Mouse (Mus musculus): ENCODE measurements around the gene Dpf2. TPM values are rescaled to one million over a fixed set of nuclear protein-coding genes. Genes with fewer than 3 reads are reported as not detected.

The Dpf2 gene
- polyA plus RNA-seq, 1 experiment from 2014 or later, result 162 TPM

- H3K36me3 ChIP-seq (ENCODE audit: insufficient read depth), result peaks cover 68% of the 10 kb centered on the region
- H3K4me2 ChIP-seq, result no peak overlapping the region
- H3K9ac ChIP-seq, result no peak overlapping the region
- no peak overlapping the region for H3K27ac ChIP-seq (ENCODE audit: low read depth)
- H3K9me3 ChIP-seq (ENCODE audit: low read depth, low read length), result no peaks in the 10 kb centered on the region
- DNase-seq (no peak), ATAC-seq (ENCODE audit: insufficient read depth) (no peak)
- peaks cover 21% of the 10 kb centered on the region for H3K4me1 ChIP-seq (ENCODE audit: insufficient read depth)
- WGBS, result 93% methylated on average over 15 of the region's 15 CpGs
- no peak overlapping the region for H3K4me3 ChIP-seq (ENCODE audit: low read depth, low read length)
- TF ChIP-seq CTCF (IDR thresholded peaks at IDR 0.05; ENCODE audit: low read depth), result no peak
- no peaks in the 10 kb centered on the region for H3K27me3 ChIP-seq (ENCODE audit: insufficient read depth, low read length)
Observed at GRCm38 (mm10) chr19:5943404-5943803, 30.6 kb upstream of the Dpf2 start.

- TF ChIP-seq CTCF (IDR thresholded peaks at IDR 0.05; ENCODE audit: low read depth), result no peak
- no peak for DNase-seq
- Histone ChIP-seq H3K27me3 (ENCODE audit: insufficient read depth, low read length) (no peaks in the 10 kb centered on the region), H3K36me3 (ENCODE audit: insufficient read depth) (peaks cover 60% of the 10 kb centered on the region), H3K9me3 (ENCODE audit: low read depth, low read length) (no peaks in the 10 kb centered on the region), H3K27ac (ENCODE audit: low read depth) (no peak overlapping the region), H3K4me3 (ENCODE audit: low read depth, low read length) (no peak overlapping the region), H3K9ac (no peak overlapping the region), H3K4me1 (ENCODE audit: insufficient read depth) (peaks cover 29% of the 10 kb centered on the region), H3K4me2 (no peak overlapping the region)
- no peak for ATAC-seq (ENCODE audit: insufficient read depth)
- WGBS, result 82% methylated on average over 7 of the region's 7 CpGs
Observed at GRCm38 (mm10) chr19:5942581-5942980, 29.8 kb upstream of the Dpf2 start.

GRCm38 (mm10) chr19:5940656-5941055, 27.8 kb upstream of the Dpf2 start:
- Histone ChIP-seq H3K4me1 (ENCODE audit: insufficient read depth) (peaks cover 35% of the 10 kb centered on the region), H3K36me3 (ENCODE audit: insufficient read depth) (peaks cover 46% of the 10 kb centered on the region), H3K27me3 (ENCODE audit: insufficient read depth, low read length) (no peaks in the 10 kb centered on the region), H3K4me2 (no peak overlapping the region), H3K9me3 (ENCODE audit: low read depth, low read length) (no peaks in the 10 kb centered on the region), H3K4me3 (ENCODE audit: low read depth, low read length) (no peak overlapping the region), H3K27ac (ENCODE audit: low read depth) (peak overlapping the region; percentile 44; the same call in 1 of the 2 replicates), H3K9ac (no peak overlapping the region)
- no peak for TF ChIP-seq CTCF (IDR thresholded peaks at IDR 0.05; ENCODE audit: low read depth)
- 91% methylated on average over 10 of the region's 10 CpGs for WGBS
- ATAC-seq (ENCODE audit: insufficient read depth) (no peak), DNase-seq (no peak)

- Histone ChIP-seq H3K27ac (ENCODE audit: low read depth) (no peak overlapping the region; the same call in 1 of the 2 replicates), H3K9ac (no peak overlapping the region), H3K4me2 (no peak overlapping the region), H3K27me3 (ENCODE audit: insufficient read depth, low read length) (no peaks in the 10 kb centered on the region), H3K4me3 (ENCODE audit: low read depth, low read length) (no peak overlapping the region), H3K4me1 (ENCODE audit: insufficient read depth) (peaks cover 34% of the 10 kb centered on the region), H3K36me3 (ENCODE audit: insufficient read depth) (peaks cover 46% of the 10 kb centered on the region), H3K9me3 (ENCODE audit: low read depth, low read length) (no peaks in the 10 kb centered on the region)
- ATAC-seq (ENCODE audit: insufficient read depth), result peak; percentile 20; the same call in 1 of the 2 replicates
- TF ChIP-seq CTCF (IDR thresholded peaks at IDR 0.05; ENCODE audit: low read depth), result no peak
- DNase-seq, result peak; percentile 79
- 41% methylated on average over 4 of the region's 4 CpGs for WGBS
Observed at GRCm38 (mm10) chr19:5940173-5940572, 27.4 kb upstream of the Dpf2 start.

- ATAC-seq (ENCODE audit: insufficient read depth) (no peak), DNase-seq (no peak)
- Histone ChIP-seq H3K4me1 (ENCODE audit: insufficient read depth) (peaks cover 35% of the 10 kb centered on the region), H3K36me3 (ENCODE audit: insufficient read depth) (peaks cover 46% of the 10 kb centered on the region), H3K4me2 (no peak overlapping the region), H3K9me3 (ENCODE audit: low read depth, low read length) (no peaks in the 10 kb centered on the region), H3K27me3 (ENCODE audit: insufficient read depth, low read length) (no peaks in the 10 kb centered on the region), H3K9ac (no peak overlapping the region), H3K4me3 (ENCODE audit: low read depth, low read length) (no peak overlapping the region), H3K27ac (ENCODE audit: low read depth) (no peak overlapping the region; the same call in 1 of the 2 replicates)
- WGBS, result 79% methylated on average over 5 of the region's 5 CpGs
- TF ChIP-seq CTCF (IDR thresholded peaks at IDR 0.05; ENCODE audit: low read depth), result no peak
Observed at GRCm38 (mm10) chr19:5939715-5940114, 26.9 kb upstream of the Dpf2 start.

- Histone ChIP-seq H3K4me2 (no peak overlapping the region), H3K27me3 (ENCODE audit: insufficient read depth, low read length) (no peaks in the 10 kb centered on the region), H3K4me3 (ENCODE audit: low read depth, low read length) (no peak overlapping the region), H3K9ac (no peak overlapping the region), H3K36me3 (ENCODE audit: insufficient read depth) (peaks cover 35% of the 10 kb centered on the region), H3K9me3 (ENCODE audit: low read depth, low read length) (no peaks in the 10 kb centered on the region), H3K4me1 (ENCODE audit: insufficient read depth) (peaks cover 28% of the 10 kb centered on the region), H3K27ac (ENCODE audit: low read depth) (no peak overlapping the region)
- 90% methylated on average over 6 of the region's 6 CpGs for WGBS
- ATAC-seq (ENCODE audit: insufficient read depth) (no peak), DNase-seq (no peak)
- no peak for TF ChIP-seq CTCF (IDR thresholded peaks at IDR 0.05; ENCODE audit: low read depth)
Observed at GRCm38 (mm10) chr19:5938516-5938915, 25.7 kb upstream of the Dpf2 start.

GRCm38 (mm10) chr19:5937836-5938406, 25.1 kb upstream of the Dpf2 start:
- H3K9me3 ChIP-seq (ENCODE audit: low read depth, low read length), result no peaks in the 10 kb centered on the region
- DNase-seq (peak; percentile 61), ATAC-seq (ENCODE audit: insufficient read depth) (no peak; the same call in 1 of the 2 replicates)
- H3K4me2 ChIP-seq, result peak overlapping the region; percentile 29
- H3K4me1 ChIP-seq (ENCODE audit: insufficient read depth), result peaks cover 28% of the 10 kb centered on the region
- H3K27ac ChIP-seq (ENCODE audit: low read depth), result peak overlapping the region; percentile 30; the same call in 1 of the 2 replicates
- no peak overlapping the region for H3K9ac ChIP-seq
- WGBS, result 15% methylated on average over 14 of the region's 14 CpGs
- no peak for TF ChIP-seq CTCF (IDR thresholded peaks at IDR 0.05; ENCODE audit: low read depth)
- no peak overlapping the region for H3K4me3 ChIP-seq (ENCODE audit: low read depth, low read length)
- no peaks in the 10 kb centered on the region for H3K27me3 ChIP-seq (ENCODE audit: insufficient read depth, low read length)
- peaks cover 29% of the 10 kb centered on the region for H3K36me3 ChIP-seq (ENCODE audit: insufficient read depth)
